Mouse (Mus musculus): Measurements from ENCODE around the gene Crim1. TPM values are rescaled to one million over a fixed set of nuclear protein-coding genes. Genes with fewer than 3 reads are reported as not detected.

The Crim1 gene
- polyA plus RNA-seq, 1 experiment, result 1.1 TPM

GRCm38 (mm10) chr17:78313006-78313405 lies 113.0 kb downstream of the Crim1 start:
- no peaks in the 10 kb centered on the region for H3K79me2 ChIP-seq (ENCODE audit: control insufficient read depth, insufficient read depth)
- no peak overlapping the region for H3K4me2 ChIP-seq (ENCODE audit: low read depth)
- H3K36me3 ChIP-seq (ENCODE audit: control insufficient read depth, insufficient read depth), result no peaks in the 10 kb centered on the region
- no peak overlapping the region for H3K4me3 ChIP-seq
- H3K27me3 ChIP-seq (ENCODE audit: control insufficient read depth, insufficient read depth, insufficient read length), result no peaks in the 10 kb centered on the region
- H3ac ChIP-seq (ENCODE audit: control insufficient read depth, insufficient read length), result no peak overlapping the region
- TF ChIP-seq MYOG (IDR thresholded peaks at IDR 0.05; ENCODE audit: control insufficient read depth in 1 of 3, insufficient read depth in 1 of 3, insufficient read length in 2 of 3, low read depth in 2 of 3), result no peak
- TF ChIP-seq POLR2A (IDR thresholded peaks at IDR 0.05; ENCODE audit: insufficient read length, low read depth), result no peak
- TF ChIP-seq CEBPB (IDR thresholded peaks at IDR 0.05; ENCODE audit: insufficient read depth, poor library complexity, severe bottlenecking), result no peak
- no peak for TF ChIP-seq MYOD1 (IDR thresholded peaks at IDR 0.05; ENCODE audit: control insufficient read depth in 1 of 3, insufficient read length in 2 of 3, low read depth in 2 of 3)

- TF ChIP-seq TCF12 (IDR thresholded peaks at IDR 0.05; ENCODE audit: insufficient read depth, poor library complexity, severe bottlenecking) (no peak), POLR2AphosphoS2 (IDR thresholded peaks at IDR 0.05; ENCODE audit: insufficient read length, low read depth) (no peak), SRF (IDR thresholded peaks at IDR 0.05; ENCODE audit: control insufficient read depth, insufficient read length, low read depth) (no peak), MAX (IDR thresholded peaks at IDR 0.05; ENCODE audit: low read depth) (no peak), REST (IDR thresholded peaks at IDR 0.05; ENCODE audit: insufficient read depth, insufficient read length) (no peak), E2F4 (IDR thresholded peaks at IDR 0.05; ENCODE audit: insufficient read depth) (no peak), CEBPB (IDR thresholded peaks at IDR 0.05; ENCODE audit: insufficient read depth, poor library complexity, severe bottlenecking) (no peak)
- no peak overlapping the region for H3K4me3 ChIP-seq
- no peaks in the 10 kb centered on the region for H3K36me3 ChIP-seq (ENCODE audit: control insufficient read depth, insufficient read depth)
- H3K27me3 ChIP-seq (ENCODE audit: control insufficient read depth, insufficient read depth, insufficient read length), result no peaks in the 10 kb centered on the region
- H3ac ChIP-seq (ENCODE audit: control insufficient read depth, insufficient read length), result no peak overlapping the region
- H3K4me2 ChIP-seq (ENCODE audit: low read depth), result no peak overlapping the region
- H3K79me2 ChIP-seq (ENCODE audit: control insufficient read depth, insufficient read depth), result no peaks in the 10 kb centered on the region
Measured at GRCm38 (mm10) chr17:78313612-78314011, 113.6 kb downstream of the Crim1 start.

GRCm38 (mm10) chr17:78315659-78316058 lies 115.6 kb downstream of the Crim1 start:
- Histone ChIP-seq H3K79me2 (ENCODE audit: control insufficient read depth, insufficient read depth) (no peaks in the 10 kb centered on the region), H3K4me3 (no peak overlapping the region), H3ac (ENCODE audit: control insufficient read depth, insufficient read length) (no peak overlapping the region), H3K4me2 (ENCODE audit: low read depth) (no peak overlapping the region), H3K36me3 (ENCODE audit: control insufficient read depth, insufficient read depth) (no peaks in the 10 kb centered on the region), H3K27me3 (ENCODE audit: control insufficient read depth, insufficient read depth, insufficient read length) (no peaks in the 10 kb centered on the region)
- TF ChIP-seq MYOG (IDR thresholded peaks at IDR 0.05; ENCODE audit: control insufficient read depth in 1 of 3, insufficient read depth in 1 of 3, insufficient read length in 2 of 3, low read depth in 2 of 3) (no peak), REST (IDR thresholded peaks at IDR 0.05; ENCODE audit: insufficient read depth, insufficient read length) (no peak), TCF12 (IDR thresholded peaks at IDR 0.05; ENCODE audit: insufficient read depth, poor library complexity, severe bottlenecking) (no peak), MAX (IDR thresholded peaks at IDR 0.05; ENCODE audit: low read depth) (no peak), POLR2AphosphoS2 (IDR thresholded peaks at IDR 0.05; ENCODE audit: insufficient read length, low read depth) (no peak), SRF (IDR thresholded peaks at IDR 0.05; ENCODE audit: control insufficient read depth, insufficient read length, low read depth) (no peak)

- no peak overlapping the region for H3ac ChIP-seq (ENCODE audit: control insufficient read depth, insufficient read length)
- H3K4me2 ChIP-seq (ENCODE audit: low read depth), result no peak overlapping the region
- H3K36me3 ChIP-seq (ENCODE audit: control insufficient read depth, insufficient read depth), result no peaks in the 10 kb centered on the region
- no peaks in the 10 kb centered on the region for H3K79me2 ChIP-seq (ENCODE audit: control insufficient read depth, insufficient read depth)
- H3K27me3 ChIP-seq (ENCODE audit: control insufficient read depth, insufficient read depth, insufficient read length), result no peaks in the 10 kb centered on the region
- no peak overlapping the region for H3K4me3 ChIP-seq
- TF ChIP-seq CEBPB (IDR thresholded peaks at IDR 0.05; ENCODE audit: insufficient read depth, poor library complexity, severe bottlenecking) (no peak), REST (IDR thresholded peaks at IDR 0.05; ENCODE audit: insufficient read depth, insufficient read length) (no peak), USF1 (IDR thresholded peaks at IDR 0.05; ENCODE audit: low read depth) (no peak), POLR2A (IDR thresholded peaks at IDR 0.05; ENCODE audit: insufficient read length, low read depth) (no peak)
Measured at GRCm38 (mm10) chr17:78317381-78317780, 117.3 kb downstream of the Crim1 start.

GRCm38 (mm10) chr17:78318810-78319209 lies 118.8 kb downstream of the Crim1 start:
- Histone ChIP-seq H3K4me2 (ENCODE audit: low read depth) (no peak overlapping the region), H3K27me3 (ENCODE audit: control insufficient read depth, insufficient read depth, insufficient read length) (no peaks in the 10 kb centered on the region), H3ac (ENCODE audit: control insufficient read depth, insufficient read length) (no peak overlapping the region), H3K79me2 (ENCODE audit: control insufficient read depth, insufficient read depth) (no peaks in the 10 kb centered on the region), H3K4me3 (no peak overlapping the region), H3K36me3 (ENCODE audit: control insufficient read depth, insufficient read depth) (no peaks in the 10 kb centered on the region)
- TF ChIP-seq MYOD1 (IDR thresholded peaks at IDR 0.05; ENCODE audit: control insufficient read depth in 1 of 3, insufficient read length in 2 of 3, low read depth in 2 of 3) (no peak), POLR2AphosphoS2 (IDR thresholded peaks at IDR 0.05; ENCODE audit: insufficient read length, low read depth) (no peak), MYOG (IDR thresholded peaks at IDR 0.05; ENCODE audit: control insufficient read depth in 1 of 3, insufficient read depth in 1 of 3, insufficient read length in 2 of 3, low read depth in 2 of 3) (no peak), E2F4 (IDR thresholded peaks at IDR 0.05; ENCODE audit: insufficient read depth) (no peak), POLR2A (IDR thresholded peaks at IDR 0.05; ENCODE audit: insufficient read length, low read depth) (no peak), SRF (IDR thresholded peaks at IDR 0.05; ENCODE audit: control insufficient read depth, insufficient read length, low read depth) (no peak), MAX (IDR thresholded peaks at IDR 0.05; ENCODE audit: low read depth) (no peak), TCF3 (IDR thresholded peaks at IDR 0.05; ENCODE audit: insufficient read length, low read depth) (no peak), USF1 (IDR thresholded peaks at IDR 0.05; ENCODE audit: low read depth) (no peak), TCF12 (IDR thresholded peaks at IDR 0.05; ENCODE audit: insufficient read depth, poor library complexity, severe bottlenecking) (no peak), REST (IDR thresholded peaks at IDR 0.05; ENCODE audit: insufficient read depth, insufficient read length) (no peak), CEBPB (IDR thresholded peaks at IDR 0.05; ENCODE audit: insufficient read depth, poor library complexity, severe bottlenecking) (no peak)
